Mouse (Mus musculus) forebrain, embryonic 12.5 days (tissue): ENCODE measurements around the gene Isx. TPM values are rescaled to one million over a fixed set of nuclear protein-coding genes. Genes with fewer than 3 reads are reported as not detected.

Source experiments
- ATAC-seq: fragments of 200-750 bp; cut with Nextera tagmentation; 2 replicates; pipeline ENCODE4 v1.8.0; 2017; ENCODE audit warnings: moderate TSS enrichment; ENCODE audit not compliant: low FRiP score
- H3K27ac ChIP-seq: fragments of 300-500 bp; sonication (generic); 2 replicates; pipeline ENCODE4 v1.5.1; 2016; ENCODE audit warnings: mild to moderate bottlenecking
- H3K27me3 ChIP-seq: fragments of 300-500 bp; sonication (generic); 2 replicates; pipeline ENCODE4 v1.6.1; 2016; ENCODE audit warnings: mild to moderate bottlenecking
- H3K36me3 ChIP-seq: fragments of 300-500 bp; sonication (generic); replicated peaks from 2 replicates; pipeline ENCODE4 v1.6.1; 2016; ENCODE audit warnings: mild to moderate bottlenecking
- H3K4me1 ChIP-seq: fragments of 300-500 bp; sonication (generic); 2 replicates; pipeline ENCODE4 v1.6.1; 2016
- H3K4me2 ChIP-seq: fragments of 300-500 bp; sonication (generic); 2 replicates; pipeline ENCODE4 v1.6.1; 2016; ENCODE audit warnings: mild to moderate bottlenecking, moderate library complexity
- H3K4me3 ChIP-seq: fragments of 300-500 bp; sonication (generic); replicated peaks from 2 replicates; pipeline ENCODE4 v1.5.1; 2016; ENCODE audit warnings: mild to moderate bottlenecking
- H3K9ac ChIP-seq: fragments of 300-500 bp; sonication (generic); 2 replicates; pipeline ENCODE4 v1.6.1; 2016; ENCODE audit warnings: mild to moderate bottlenecking
- H3K9me3 ChIP-seq: fragments of 300-500 bp; sonication (generic); 2 replicates; pipeline ENCODE4 v1.6.1; 2016
- WGBS: fragments of 180-500 bp; shearing (Covaris S2); methylation state at CpG from one replicate; pipeline ENCODE4 v1.1.7; 2016; 5-methylcytosine and 5-hydroxymethylcytosine counted together
- polyA plus RNA-seq: library from polyadenylated mRNA; unstranded; fragments of >200 nt; fragmentation: Nextera tagmentation; extraction: Ambion mirVana; gene quantifications from 2 replicates; pipeline ENCODE4 v1.2.1, GENCODE M21; 2016

The Isx gene
- polyA plus RNA-seq, 1 experiment from 2014 or later = not detected

GRCm38 (mm10) chr8:74862598-74862997 is 10.4 kb upstream of the Isx start:
- no peak for ATAC-seq
- Histone ChIP-seq H3K36me3 (no peaks in the 10 kb centered on the region), H3K27ac (no peak overlapping the region), H3K4me1 (peaks cover 3% of the 10 kb centered on the region; the same call in 1 of the 2 replicates), H3K27me3 (no peaks in the 10 kb centered on the region), H3K9me3 (no peaks in the 10 kb centered on the region), H3K4me2 (no peak overlapping the region), H3K9ac (no peak overlapping the region), H3K4me3 (no peak overlapping the region)
- 73% methylated on average over 2 of the region's 2 CpGs for WGBS

- H3K9ac ChIP-seq = no peak overlapping the region
- H3K9me3 ChIP-seq = no peaks in the 10 kb centered on the region
- peaks cover 4% of the 10 kb centered on the region; the same call in 1 of the 2 replicates for H3K4me1 ChIP-seq
- no peak overlapping the region for H3K4me2 ChIP-seq
- no peaks in the 10 kb centered on the region for H3K36me3 ChIP-seq
- H3K27me3 ChIP-seq = no peaks in the 10 kb centered on the region
- WGBS = 81% methylated on average over 4 of the region's 4 CpGs
- no peak overlapping the region for H3K27ac ChIP-seq
- no peak overlapping the region for H3K4me3 ChIP-seq
- no peak for ATAC-seq
These were observed 2.5 kb upstream of the Isx start for GRCm38 (mm10) chr8:74870346-74870949.

GRCm38 (mm10) chr8:74871686-74872085 is 1.3 kb upstream of the Isx start:
- Histone ChIP-seq H3K36me3 (no peaks in the 10 kb centered on the region), H3K9me3 (no peaks in the 10 kb centered on the region), H3K27ac (no peak overlapping the region), H3K9ac (no peak overlapping the region), H3K4me3 (no peak overlapping the region), H3K4me1 (peaks cover 4% of the 10 kb centered on the region; the same call in 1 of the 2 replicates), H3K4me2 (no peak overlapping the region), H3K27me3 (no peaks in the 10 kb centered on the region)
- no peak for ATAC-seq
- WGBS = 76% methylated on average over 4 of the region's 4 CpGs

GRCm38 (mm10) chr8:74872151-74872823 is 686 bp upstream of the Isx start:
- no peak overlapping the region for H3K27ac ChIP-seq
- no peak for ATAC-seq
- no peak overlapping the region for H3K9ac ChIP-seq
- peaks cover 4% of the 10 kb centered on the region; the same call in 1 of the 2 replicates for H3K4me1 ChIP-seq
- WGBS = 95% methylated on average over 7 of the region's 7 CpGs
- H3K27me3 ChIP-seq = no peaks in the 10 kb centered on the region
- no peak overlapping the region for H3K4me3 ChIP-seq
- H3K36me3 ChIP-seq = no peaks in the 10 kb centered on the region
- no peaks in the 10 kb centered on the region for H3K9me3 ChIP-seq
- no peak overlapping the region for H3K4me2 ChIP-seq

GRCm38 (mm10) chr8:74874565-74874964 is 1.6 kb downstream of the Isx start:
- Histone ChIP-seq H3K9ac (no peak overlapping the region), H3K36me3 (no peaks in the 10 kb centered on the region), H3K9me3 (no peaks in the 10 kb centered on the region), H3K4me3 (no peak overlapping the region), H3K4me2 (no peak overlapping the region), H3K4me1 (no peaks in the 10 kb centered on the region), H3K27me3 (no peaks in the 10 kb centered on the region), H3K27ac (no peak overlapping the region)
- no peak for ATAC-seq
- 69% methylated on average over 2 of the region's 2 CpGs for WGBS

- 85% methylated on average over 3 of the region's 3 CpGs for WGBS
- no peaks in the 10 kb centered on the region for H3K27me3 ChIP-seq
These were observed 5.7 kb downstream of the Isx start for GRCm38 (mm10) chr8:74878637-74879036.

GRCm38 (mm10) chr8:74888763-74889162 is 15.8 kb downstream of the Isx start:
- Histone ChIP-seq H3K27ac (no peak overlapping the region), H3K4me2 (no peak overlapping the region), H3K4me1 (no peaks in the 10 kb centered on the region), H3K4me3 (no peak overlapping the region), H3K9me3 (no peaks in the 10 kb centered on the region), H3K27me3 (no peaks in the 10 kb centered on the region), H3K36me3 (no peaks in the 10 kb centered on the region), H3K9ac (no peak overlapping the region)
- WGBS = 86% methylated on average over 1 of the region's 1 CpGs
- no peak for ATAC-seq

More at GRCm38 (mm10) chr8:74878637-74879036, 5.7 kb downstream of the Isx start:
- no peak overlapping the region for H3K27ac ChIP-seq
- no peak overlapping the region for H3K4me3 ChIP-seq
- H3K4me1 ChIP-seq = no peaks in the 10 kb centered on the region
- ATAC-seq = no peak
- H3K36me3 ChIP-seq = no peaks in the 10 kb centered on the region
- no peak overlapping the region for H3K4me2 ChIP-seq
- H3K9ac ChIP-seq = no peak overlapping the region
- H3K9me3 ChIP-seq = no peaks in the 10 kb centered on the region

GRCm38 (mm10) chr8:74891030-74891429 is 18.1 kb downstream of the Isx start:
- no peaks in the 10 kb centered on the region for H3K27me3 ChIP-seq
- no peaks in the 10 kb centered on the region for H3K9me3 ChIP-seq
- no peak overlapping the region for H3K9ac ChIP-seq
- no peak overlapping the region for H3K4me2 ChIP-seq
- no peaks in the 10 kb centered on the region for H3K4me1 ChIP-seq
- 75% methylated on average over 5 of the region's 5 CpGs for WGBS
- H3K36me3 ChIP-seq = no peaks in the 10 kb centered on the region
- no peak for ATAC-seq
- no peak overlapping the region for H3K27ac ChIP-seq
- H3K4me3 ChIP-seq = no peak overlapping the region

GRCm38 (mm10) chr8:74896302-74896701 is 23.3 kb downstream of the Isx start:
- Histone ChIP-seq H3K4me2 (no peak overlapping the region), H3K4me1 (no peaks in the 10 kb centered on the region), H3K36me3 (no peaks in the 10 kb centered on the region), H3K27ac (no peak overlapping the region), H3K4me3 (no peak overlapping the region), H3K9ac (no peak overlapping the region), H3K27me3 (no peaks in the 10 kb centered on the region), H3K9me3 (no peaks in the 10 kb centered on the region)
- WGBS = 87% methylated on average over 1 of the region's 1 CpGs
- ATAC-seq = no peak

- Histone ChIP-seq H3K36me3 (no peaks in the 10 kb centered on the region), H3K9me3 (no peaks in the 10 kb centered on the region), H3K4me2 (no peak overlapping the region), H3K9ac (no peak overlapping the region), H3K4me1 (no peaks in the 10 kb centered on the region), H3K4me3 (no peak overlapping the region), H3K27ac (no peak overlapping the region), H3K27me3 (no peaks in the 10 kb centered on the region)
- ATAC-seq = no peak
- WGBS = 59% methylated on average over 2 of the region's 2 CpGs
These were observed 24.3 kb downstream of the Isx start for GRCm38 (mm10) chr8:74897315-74897714.

GRCm38 (mm10) chr8:74899796-74900195 is 26.8 kb downstream of the Isx start:
- Histone ChIP-seq H3K9me3 (no peaks in the 10 kb centered on the region), H3K4me1 (no peaks in the 10 kb centered on the region), H3K36me3 (no peaks in the 10 kb centered on the region), H3K27me3 (no peaks in the 10 kb centered on the region), H3K9ac (no peak overlapping the region), H3K27ac (no peak overlapping the region), H3K4me2 (no peak overlapping the region), H3K4me3 (no peak overlapping the region)
- no peak for ATAC-seq
- 81% methylated on average over 3 of the region's 3 CpGs for WGBS

- Histone ChIP-seq H3K36me3 (no peaks in the 10 kb centered on the region), H3K4me1 (peaks cover 9% of the 10 kb centered on the region; the same call in 1 of the 2 replicates), H3K27me3 (no peaks in the 10 kb centered on the region), H3K4me3 (no peak overlapping the region), H3K9ac (no peak overlapping the region), H3K9me3 (no peaks in the 10 kb centered on the region), H3K27ac (no peak overlapping the region), H3K4me2 (no peak overlapping the region)
- WGBS = 96% methylated on average over 1 of the region's 1 CpGs
- ATAC-seq = no peak
These were observed 28.8 kb downstream of the Isx start for GRCm38 (mm10) chr8:74901765-74902164.
